Comparison of ENCODE assay signal across 29 mouse cellular contexts in the genomic region with DNA sequence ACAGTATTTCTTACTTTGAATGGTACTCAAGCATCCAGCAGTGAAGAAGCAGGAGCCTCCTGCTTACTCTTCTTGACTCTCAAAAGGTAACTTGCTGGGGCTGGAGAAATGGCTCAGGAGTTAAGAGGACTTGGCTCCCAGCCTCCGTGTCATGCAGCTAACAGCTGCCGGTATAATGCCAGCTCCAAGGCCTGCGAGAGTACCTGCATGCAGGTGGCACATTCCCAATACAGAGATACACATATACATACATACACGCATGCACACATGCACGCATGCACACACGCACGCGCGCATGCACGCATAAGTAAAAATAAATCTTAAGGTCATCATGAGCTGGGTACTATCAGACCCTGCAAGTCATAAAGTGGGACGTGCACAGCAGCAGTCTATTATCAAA.
"Had no signal": no experiment of that assay in that cellular context is flagged by ENCODE, and none has a peak within 500 bp of the region (broad histone marks: within the 10 kb centered on the region; RNA-seq: fewer than 3 reads in every experiment).

No protein-coding gene starts in this region.

- ATAC-seq: liver, embryonic 12.5 days; liver, postnatal 0 days; lung, postnatal 0 days; midbrain, embryonic 13.5 days; midbrain, embryonic 15.5 days; midbrain, embryonic 16.5 days had no signal

- H3K4me3 ChIP-seq: limb, embryonic 10.5 days; limb, embryonic 12.5 days; limb, embryonic 13.5 days; limb, embryonic 15.5 days; liver, embryonic 12.5 days; liver, embryonic 13.5 days; liver, embryonic 15.5 days; lung, embryonic 15.5 days; midbrain, embryonic 10.5 days; midbrain, embryonic 12.5 days; midbrain, embryonic 13.5 days; midbrain, embryonic 15.5 days; myocyte; neural tube, embryonic 12.5 days had no signal

- H3K27ac ChIP-seq: limb, embryonic 10.5 days; limb, embryonic 12.5 days; limb, embryonic 13.5 days; limb, embryonic 15.5 days; liver, embryonic 12.5 days; liver, embryonic 13.5 days; liver, embryonic 14.5 days; liver, embryonic 15.5 days; lung, embryonic 15.5 days; macrophage; midbrain, embryonic 10.5 days; midbrain, embryonic 12.5 days; midbrain, embryonic 13.5 days; midbrain, embryonic 15.5 days; neural tube, embryonic 12.5 days had no signal

- DNase-seq: left cerebral cortex, postnatal 4 days; liver; liver, embryonic 13.5 days; liver, postnatal 0 days; lung, adult 18-20 months; lung, adult 2 months; lung, embryonic 14.5 days; lung, postnatal 10 days; lung, postnatal 14 days; lung, postnatal 36 days; lung, postnatal 4 days; midbrain, embryonic 14.5 days had no signal

- H3K9me3 ChIP-seq: limb, embryonic 10.5 days; limb, embryonic 12.5 days; limb, embryonic 13.5 days; limb, embryonic 15.5 days; liver, embryonic 12.5 days; liver, embryonic 13.5 days; liver, embryonic 15.5 days; lung, embryonic 15.5 days; midbrain, embryonic 10.5 days; midbrain, embryonic 12.5 days; midbrain, embryonic 13.5 days; midbrain, embryonic 15.5 days had no signal

- H3K36me3 ChIP-seq: limb, embryonic 10.5 days; limb, embryonic 12.5 days; limb, embryonic 13.5 days; limb, embryonic 15.5 days; liver, embryonic 12.5 days; liver, embryonic 13.5 days; liver, embryonic 15.5 days; lung, embryonic 15.5 days; midbrain, embryonic 10.5 days; midbrain, embryonic 12.5 days; midbrain, embryonic 13.5 days; midbrain, embryonic 15.5 days; neural tube, embryonic 12.5 days had no signal

- H3K4me1 ChIP-seq: limb, embryonic 10.5 days; limb, embryonic 12.5 days; limb, embryonic 13.5 days; limb, embryonic 15.5 days; liver, embryonic 12.5 days; liver, embryonic 13.5 days; liver, embryonic 15.5 days; lung, embryonic 15.5 days; midbrain, embryonic 10.5 days; midbrain, embryonic 12.5 days; midbrain, embryonic 13.5 days; midbrain, embryonic 15.5 days; neural tube, embryonic 12.5 days had no signal

- H3K27me3 ChIP-seq: limb, embryonic 12.5 days; limb, embryonic 13.5 days; limb, embryonic 15.5 days; liver, embryonic 12.5 days; liver, embryonic 13.5 days; liver, embryonic 15.5 days; lung, embryonic 15.5 days; midbrain, embryonic 12.5 days; midbrain, embryonic 13.5 days; midbrain, embryonic 15.5 days; neural tube, embryonic 12.5 days had no signal
